Mouse (Mus musculus) heart, adult 18-20 months (tissue): ENCODE data around the gene Mvp. TPM values are rescaled to one million over a fixed set of nuclear protein-coding genes. Genes with fewer than 3 reads are reported as not detected.
A peak's percentile ranks its signal among the peaks of the same experiment; 100 is the strongest.

Experiments
- DNase-seq, 2 experiments: peaks; one replicate each; pipeline ENCODE4 v3.0.0; 2021 to 2022; ENCODE audit warnings: mixed read lengths in 1 of 2
- total RNA-seq, 2 experiments: library from RNA; stranded (reverse); gene quantifications; 2 replicates each; pipeline ENCODE4 v1.2.3; 2021

The Mvp gene
- total RNA-seq, 2 experiments from 2014 or later: 59.9 to 68.7 TPM

- DNase-seq: peak in 1 of 2 experiments; percentile 26
Measured at GRCm38 (mm10) chr7:127020031-127020430, 5.6 kb upstream of the Mvp start.

GRCm38 (mm10) chr7:127019306-127019960, 5.0 kb upstream of the Mvp start:
- no peak for DNase-seq

- no peak for DNase-seq
Measured at GRCm38 (mm10) chr7:127018416-127019305, 4.2 kb upstream of the Mvp start.

- no peak for DNase-seq
Measured at GRCm38 (mm10) chr7:127017950-127018345, 3.5 kb upstream of the Mvp start.

- DNase-seq: peak; percentile 97 to 98
Measured at GRCm38 (mm10) chr7:127016971-127017949, 2.8 kb upstream of the Mvp start, which contains the start of gene Pagr1a. Gene Pagr1a, minus strand, starts transcription at chr7:127017352.

GRCm38 (mm10) chr7:127016486-127016938, 2.1 kb upstream of the Mvp start:
- DNase-seq: no peak

- DNase-seq: no peak
Measured at GRCm38 (mm10) chr7:127016481-127016485, 1.9 kb upstream of the Mvp start, which contains the start of gene Pagr1b. Gene Pagr1b, minus strand, starts transcription at chr7:127016484.

GRCm38 (mm10) chr7:127016081-127016480, 1.7 kb upstream of the Mvp start:
- DNase-seq: no peak

- peak in 1 of 2 experiments; percentile 11 for DNase-seq
Measured at GRCm38 (mm10) chr7:127014993-127015392, 572 bp upstream of the Mvp start.

- DNase-seq: peak in 1 of 2 experiments; percentile 12
Measured at GRCm38 (mm10) chr7:127013385-127013784, 1.0 kb downstream of the Mvp start.

- DNase-seq: no peak
Measured at GRCm38 (mm10) chr7:127012845-127013244, 1.6 kb downstream of the Mvp start.

- DNase-seq: no peak
Measured at GRCm38 (mm10) chr7:127012374-127012773, 2.0 kb downstream of the Mvp start.

GRCm38 (mm10) chr7:127011717-127012116, 2.7 kb downstream of the Mvp start:
- DNase-seq: no peak

GRCm38 (mm10) chr7:127011051-127011450, 3.4 kb downstream of the Mvp start:
- no peak for DNase-seq

GRCm38 (mm10) chr7:127009307-127010085, 4.9 kb downstream of the Mvp start:
- DNase-seq: peak in 1 of 2 experiments; percentile 15

- DNase-seq: peak; percentile 85 to 93
Measured at GRCm38 (mm10) chr7:127008239-127009019, 6.0 kb downstream of the Mvp start.

- DNase-seq: peak in 1 of 2 experiments; percentile 23
Measured at GRCm38 (mm10) chr7:127007313-127008024, 7.0 kb downstream of the Mvp start.

- no peak for DNase-seq
Measured at GRCm38 (mm10) chr7:127004122-127004875, 10.1 kb downstream of the Mvp start.

GRCm38 (mm10) chr7:127003620-127004019, 10.8 kb downstream of the Mvp start:
- no peak for DNase-seq

- no peak for DNase-seq
Measured at GRCm38 (mm10) chr7:126999568-126999967, 14.9 kb downstream of the Mvp start.
